Mouse (Mus musculus) liver, postnatal 0 days (tissue): ENCODE data around the gene Spata31d1b. TPM values are rescaled to one million over a fixed set of nuclear protein-coding genes. Genes with fewer than 3 reads are reported as not detected.

ENCODE experiments used
- ATAC-seq: fragments of 200-750 bp; cut with Nextera tagmentation; 2 replicates; pipeline ENCODE4 v1.8.0; 2017; ENCODE audit warnings: mild to moderate bottlenecking, moderate library complexity
- DNase-seq: peaks from one replicate; pipeline ENCODE4 v3.0.0-alpha.2; 2016
- H3K27ac ChIP-seq: fragments of 300-500 bp; sonication (generic); 2 replicates; pipeline ENCODE4 v1.5.1; 2014; ENCODE audit warnings: antibody characterized with exemption, moderate library complexity, mild to moderate bottlenecking, low read depth
- H3K27me3 ChIP-seq: fragments of 300-500 bp; sonication (generic); 2 replicates; pipeline ENCODE4 v1.6.1; 2014; ENCODE audit warnings: low read length, control low read depth, mixed read lengths; ENCODE audit not compliant: insufficient read depth
- H3K36me3 ChIP-seq: fragments of 300-500 bp; sonication (generic); replicated peaks from 2 replicates; pipeline ENCODE4 v1.6.1; 2014; ENCODE audit warnings: mild to moderate bottlenecking, control low read depth, low read length, moderate library complexity, mixed read lengths; ENCODE audit not compliant: insufficient read depth
- H3K4me1 ChIP-seq: fragments of 300-500 bp; sonication (generic); 2 replicates; pipeline ENCODE4 v1.6.1; 2014; ENCODE audit warnings: antibody characterized with exemption, mild to moderate bottlenecking, control low read depth; ENCODE audit not compliant: insufficient read depth
- H3K4me2 ChIP-seq: fragments of 300-500 bp; sonication (generic); 2 replicates; pipeline ENCODE4 v1.6.1; 2014; ENCODE audit warnings: low read depth, mild to moderate bottlenecking, low read length, moderate library complexity, mixed read lengths
- H3K4me3 ChIP-seq: fragments of 300-500 bp; sonication (generic); 2 replicates; pipeline ENCODE4 v1.5.1; 2014; ENCODE audit warnings: low read depth, low read length
- H3K9ac ChIP-seq: fragments of 300-500 bp; sonication (generic); replicated peaks from 2 replicates; pipeline ENCODE4 v1.6.1; 2014; ENCODE audit warnings: mild to moderate bottlenecking, moderate library complexity
- H3K9me3 ChIP-seq: fragments of 300-500 bp; sonication (generic); 2 replicates; pipeline ENCODE4 v1.6.1; 2016; ENCODE audit warnings: mild to moderate bottlenecking, control low read depth, low read length, mixed read lengths
- CTCF ChIP-seq: sonication (generic); IDR thresholded peaks from 2 replicates; pipeline ENCODE4 v1.5.1; 2016; ENCODE audit warnings: antibody characterized with exemption, low read depth
- EP300 ChIP-seq: IDR thresholded peaks from 2 replicates; pipeline ENCODE4 v1.6.1; 2016; ENCODE audit warnings: antibody characterized with exemption, low read depth, mild to moderate bottlenecking
- WGBS: fragments of 180-500 bp; shearing (Covaris S2); extraction: QIAGEN DNeasy Blood & Tissue Kit; methylation state at CpG from one replicate; pipeline ENCODE4 v1.1.7; 2014; ENCODE audit not compliant: insufficient replicate concordance; 5-methylcytosine and 5-hydroxymethylcytosine counted together
- polyA plus RNA-seq: library from polyadenylated mRNA; unstranded; fragments of >200 nt; fragmentation: Nextera tagmentation; extraction: Ambion mirVana; gene quantifications from 2 replicates; pipeline ENCODE4 v1.2.1, GENCODE M21; 2015

The Spata31d1b gene
- polyA plus RNA-seq, 1 experiment from 2014 or later, result not detected

DNA sequence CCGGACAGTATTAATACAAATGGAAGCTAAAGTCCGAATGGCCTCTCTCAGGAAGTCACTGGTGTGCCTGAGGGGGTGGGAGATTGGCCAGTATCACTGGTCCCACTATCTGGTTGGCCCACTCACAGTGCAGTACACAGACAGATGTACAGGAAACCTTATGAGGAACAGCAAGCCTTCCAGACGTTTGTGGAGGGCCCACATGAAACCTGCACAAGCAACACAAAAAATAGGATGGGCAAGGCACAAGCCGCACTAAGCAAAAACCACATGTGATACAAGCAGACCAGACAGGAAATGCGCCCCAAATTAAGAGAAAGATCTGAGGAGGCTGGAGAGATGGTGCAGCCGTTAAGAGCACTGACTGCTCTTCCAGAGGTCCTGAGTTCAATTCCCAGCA lies 39.8 kb upstream of the Spata31d1b start:
- no peaks in the 10 kb centered on the region for H3K9me3 ChIP-seq
- H3K4me2 ChIP-seq, result peak overlapping the region; percentile 7; the same call in 1 of the 2 replicates
- H3K9ac ChIP-seq, result no peak overlapping the region; the same call in 1 of the 2 replicates
- 28% methylated on average over 6 of the region's 6 CpGs for WGBS
- no peak overlapping the region for H3K27ac ChIP-seq
- TF ChIP-seq EP300 (no peak), CTCF (no peak)
- ATAC-seq, result no peak
- H3K27me3 ChIP-seq, result no peaks in the 10 kb centered on the region
- peaks cover 52% of the 10 kb centered on the region for H3K4me1 ChIP-seq
- no peak for DNase-seq
- H3K36me3 ChIP-seq, result no peaks in the 10 kb centered on the region
- no peak overlapping the region for H3K4me3 ChIP-seq

GRCm38 (mm10) chr13:59673597-59673996 lies 38.5 kb upstream of the Spata31d1b start:
- Histone ChIP-seq H3K9ac (peak overlapping the region; percentile 34), H3K4me3 (0 out of 2 replicates have a peak overlapping the region, but pooled peaks have one; percentile 93), H3K4me1 (peaks cover 40% of the 10 kb centered on the region), H3K9me3 (no peaks in the 10 kb centered on the region), H3K36me3 (no peaks in the 10 kb centered on the region), H3K4me2 (peak overlapping the region; percentile 95), H3K27me3 (no peaks in the 10 kb centered on the region), H3K27ac (no peak overlapping the region)
- no peak for ATAC-seq
- no peak for DNase-seq
- WGBS, result 60% methylated on average over 7 of the region's 7 CpGs
- no peak for TF ChIP-seq EP300

DNA sequence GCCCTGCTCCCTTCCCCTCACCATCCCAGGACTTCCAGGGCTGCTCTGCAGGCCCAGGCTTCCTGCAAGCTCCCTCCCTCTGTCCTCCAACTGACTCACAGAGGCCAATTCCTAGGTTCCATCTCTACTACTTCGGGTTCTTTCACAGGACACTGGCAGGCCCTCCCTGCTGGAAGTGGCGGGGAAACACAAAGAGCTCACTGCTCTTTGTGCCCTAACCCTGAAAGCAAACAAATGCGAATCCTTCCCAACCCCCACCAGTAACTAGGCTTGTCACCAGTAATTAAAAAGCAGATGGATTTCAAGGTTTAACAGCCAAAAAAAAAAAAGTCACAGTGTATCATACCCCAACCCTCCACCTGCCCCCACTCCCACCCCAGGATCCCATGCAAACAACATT lies 37.9 kb upstream of the Spata31d1b start:
- no peaks in the 10 kb centered on the region for H3K27me3 ChIP-seq
- peak overlapping the region; percentile 87 for H3K9ac ChIP-seq
- peak overlapping the region; percentile 95 for H3K4me2 ChIP-seq
- no peak for TF ChIP-seq EP300
- TF ChIP-seq CTCF, result no peak
- 14% methylated on average over 3 of the region's 3 CpGs for WGBS
- H3K9me3 ChIP-seq, result no peaks in the 10 kb centered on the region
- no peaks in the 10 kb centered on the region for H3K36me3 ChIP-seq
- H3K4me3 ChIP-seq, result peak overlapping the region; percentile 93
- H3K27ac ChIP-seq, result no peak overlapping the region
- DNase-seq, result no peak
- peaks cover 34% of the 10 kb centered on the region for H3K4me1 ChIP-seq
- no peak for ATAC-seq

- Histone ChIP-seq H3K4me2 (peak overlapping the region; percentile 95), H3K36me3 (no peaks in the 10 kb centered on the region), H3K9ac (peak overlapping the region; percentile 87), H3K27me3 (no peaks in the 10 kb centered on the region), H3K27ac (peak overlapping the region; percentile 80), H3K4me1 (peaks cover 29% of the 10 kb centered on the region), H3K9me3 (no peaks in the 10 kb centered on the region), H3K4me3 (peak overlapping the region; percentile 93)
- TF ChIP-seq EP300 (no peak), CTCF (no peak)
- DNase-seq (peak; percentile 40), ATAC-seq (no peak; the same call in 1 of the 2 replicates)
- WGBS, result 2% methylated on average over 13 of the region's 13 CpGs
These were observed 37.3 kb upstream of the Spata31d1b start for GRCm38 (mm10) chr13:59674761-59675150.

DNA sequence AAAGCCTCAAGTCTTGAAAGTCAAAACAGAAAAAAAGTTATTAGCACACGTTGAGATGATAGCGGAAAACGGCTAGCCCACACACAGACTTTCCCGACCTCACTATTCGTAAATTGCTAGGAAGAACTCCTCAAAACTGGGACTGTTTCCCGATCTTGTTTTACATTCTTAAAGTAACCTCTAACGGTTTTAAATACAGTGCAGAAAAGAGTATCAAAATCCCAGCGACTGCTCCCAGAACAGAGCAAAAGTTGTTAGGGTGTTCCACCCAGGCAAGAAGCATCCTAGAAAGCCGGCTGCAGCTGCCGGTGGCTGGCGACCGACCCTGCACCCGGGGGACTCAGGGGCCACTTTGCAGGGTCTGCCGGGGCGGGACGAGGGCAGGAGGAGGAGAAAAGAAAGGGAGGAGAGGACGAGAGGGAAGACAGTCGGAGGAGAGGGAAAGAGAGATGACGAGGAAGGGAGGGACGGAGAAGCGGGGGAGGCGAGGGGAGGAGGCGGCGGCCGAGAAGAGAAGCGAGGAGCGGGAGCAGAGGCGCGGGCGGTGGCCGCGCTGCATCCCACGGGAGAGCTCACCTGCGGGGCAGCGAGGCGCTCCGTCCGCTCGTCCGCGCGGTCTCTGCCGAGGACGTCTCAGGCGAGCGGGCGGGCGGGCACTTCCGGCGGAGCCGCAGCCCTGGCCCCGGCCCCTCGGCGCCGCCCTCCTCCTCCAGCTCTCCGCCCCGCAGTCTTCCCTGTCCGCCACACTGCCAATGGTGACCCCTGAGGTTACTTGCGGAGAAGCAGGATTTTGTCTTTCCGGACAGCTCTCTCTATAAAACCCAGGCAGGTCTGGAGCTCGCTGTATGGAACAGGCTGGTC lies 36.7 kb upstream of the Spata31d1b start, which contains the start of gene Golm1:
Golm1 (minus strand) TSS at position 661 of the 861 bp plus-strand sequence.
- no peaks in the 10 kb centered on the region for H3K9me3 ChIP-seq
- H3K4me3 ChIP-seq, result peak within 1 kb of the TSS; percentile 93
- peak; percentile 79 for ATAC-seq
- WGBS, result under 1% methylated on average over 55 of the region's 61 CpGs
- H3K36me3 ChIP-seq, result no peaks in the 10 kb centered on the region
- DNase-seq, result peak; percentile 80
- H3K27me3 ChIP-seq, result no peaks in the 10 kb centered on the region
- H3K4me1 ChIP-seq, result peaks cover 29% of the 10 kb centered on the region
- H3K27ac ChIP-seq, result peak within 1 kb of the TSS; percentile 80
- H3K4me2 ChIP-seq, result peak within 1 kb of the TSS; percentile 95
- H3K9ac ChIP-seq, result peak within 1 kb of the TSS; percentile 87
- peak; percentile 25; the same call in 1 of the 2 replicates for TF ChIP-seq CTCF
- TF ChIP-seq EP300, result no peak

- H3K27me3 ChIP-seq, result no peaks in the 10 kb centered on the region
- H3K4me2 ChIP-seq, result peak overlapping the region; percentile 95; the same call in 1 of the 2 replicates
- TF ChIP-seq CTCF, result no peak
- TF ChIP-seq EP300, result no peak
- peaks cover 29% of the 10 kb centered on the region for H3K4me1 ChIP-seq
- H3K9ac ChIP-seq, result no peak overlapping the region
- no peak for DNase-seq
- H3K9me3 ChIP-seq, result no peaks in the 10 kb centered on the region
- 49% methylated on average over 12 of the region's 12 CpGs for WGBS
- no peak overlapping the region for H3K27ac ChIP-seq
- no peaks in the 10 kb centered on the region for H3K36me3 ChIP-seq
- ATAC-seq, result no peak
- H3K4me3 ChIP-seq, result peak overlapping the region; percentile 93
These were observed 35.5 kb upstream of the Spata31d1b start for GRCm38 (mm10) chr13:59676316-59677229.
